Mouse (Mus musculus): ENCODE measurements at regions not wholly inside any gene's neighbourhood (a gene's known extent, or its start where the extent isn't known, plus 50 kb on each side); places are given as distances from the start of the nearest gene placed in this dataset.
A peak's percentile ranks its signal among the peaks of the same experiment; 100 is the strongest.

DNA sequence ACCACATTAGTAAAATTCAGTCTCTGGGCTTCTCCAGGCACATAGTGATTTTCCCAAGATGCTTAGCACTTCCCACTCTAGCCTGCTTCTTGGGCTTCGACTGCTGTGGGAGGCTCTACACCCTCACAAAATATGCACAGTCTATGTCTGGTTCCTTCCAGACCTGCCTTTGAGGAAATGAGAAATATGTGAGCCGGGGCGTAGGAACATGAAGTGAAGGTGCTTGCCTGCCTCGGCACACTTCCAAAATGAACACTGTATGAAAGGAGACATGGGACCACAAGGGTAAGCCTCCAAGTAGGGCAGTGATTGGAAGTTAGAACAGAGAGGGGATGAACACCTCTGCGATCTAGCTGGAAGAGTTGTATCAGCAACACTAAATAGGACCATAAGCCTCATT lies 54.5 kb downstream of the Gm10260 start:
- no peak for DNase-seq

DNA sequence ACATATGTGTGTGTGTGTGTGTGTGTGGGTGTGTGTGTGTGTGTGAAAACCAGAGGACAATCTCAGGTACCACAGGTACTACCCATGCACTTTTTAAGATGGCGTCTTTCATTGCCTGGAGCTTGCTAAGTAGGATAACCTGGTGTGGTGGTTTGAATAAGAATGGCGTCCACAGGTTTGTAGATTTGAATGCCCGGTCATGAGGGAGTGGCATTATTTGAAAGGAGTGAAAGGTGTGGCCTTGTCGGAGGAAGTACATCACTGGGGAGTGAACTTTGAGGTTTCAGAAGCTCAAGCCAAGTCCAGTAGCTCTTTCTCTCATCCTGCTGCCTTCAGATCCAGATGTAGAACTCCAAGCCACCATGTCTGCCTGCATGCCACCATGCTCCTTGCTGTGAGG lies 55.9 kb downstream of the Gm10260 start:
- DNase-seq = no peak

DNA sequence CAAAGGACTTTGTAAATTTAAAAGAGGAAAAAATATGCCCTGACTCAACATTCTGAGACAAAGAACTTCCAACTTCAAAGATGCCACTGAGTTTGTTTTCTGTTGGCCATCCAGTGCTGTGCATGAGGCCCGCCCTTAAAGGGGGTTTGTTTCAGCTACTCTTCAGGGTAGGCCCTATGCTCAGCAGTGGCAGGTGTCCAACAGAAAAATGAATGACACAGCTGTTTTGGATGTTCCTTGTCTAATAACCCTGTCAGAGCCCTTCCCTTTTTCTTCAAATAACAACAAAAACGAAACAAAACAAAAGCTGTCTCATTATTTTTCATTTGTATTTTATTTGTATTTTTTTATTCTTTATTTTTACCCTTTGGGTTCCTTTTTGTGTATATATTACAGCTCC lies 61.5 kb downstream of the Gm10260 start:
- DNase-seq = no peak

DNA sequence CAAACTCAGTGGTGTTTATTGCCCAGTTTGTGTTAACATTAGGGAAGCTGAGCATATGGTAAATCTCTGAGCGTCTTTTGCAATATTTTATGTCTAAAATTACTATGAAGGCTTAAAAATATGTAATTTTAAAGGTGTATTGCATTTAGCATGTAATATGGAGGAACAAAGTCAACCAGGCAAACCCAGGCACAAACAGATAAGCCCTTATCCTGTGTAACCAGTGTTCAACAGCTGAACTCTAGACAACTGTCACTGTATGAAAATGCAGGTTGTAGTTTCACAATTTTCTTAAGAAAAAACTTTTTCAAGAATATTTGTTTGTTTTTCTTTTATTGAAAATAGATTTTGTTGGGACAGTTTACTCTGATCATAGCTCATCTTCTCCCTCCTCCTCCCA lies 62.1 kb downstream of the Gm10260 start:
- no peak for DNase-seq

DNA sequence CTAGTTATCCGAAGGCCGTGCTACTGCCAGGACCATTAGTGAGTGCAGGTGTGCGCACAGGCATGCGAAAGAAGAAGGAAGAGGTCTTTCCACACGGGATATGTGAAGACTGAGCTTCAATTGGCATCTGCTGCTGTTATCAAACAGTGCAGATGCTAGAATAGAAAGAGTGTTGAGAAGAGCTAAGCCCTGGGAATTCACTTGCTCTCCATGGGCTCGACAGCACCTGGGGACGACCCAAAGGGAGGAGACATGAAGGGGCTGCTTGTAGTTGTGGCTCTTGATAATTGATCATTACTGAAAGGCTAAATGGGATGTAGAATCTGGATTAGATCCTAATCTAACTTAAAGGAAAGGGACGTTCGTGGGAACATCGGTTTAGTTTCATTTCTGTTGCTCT lies 63.2 kb downstream of the Gm10260 start:
- no peak for DNase-seq

DNA sequence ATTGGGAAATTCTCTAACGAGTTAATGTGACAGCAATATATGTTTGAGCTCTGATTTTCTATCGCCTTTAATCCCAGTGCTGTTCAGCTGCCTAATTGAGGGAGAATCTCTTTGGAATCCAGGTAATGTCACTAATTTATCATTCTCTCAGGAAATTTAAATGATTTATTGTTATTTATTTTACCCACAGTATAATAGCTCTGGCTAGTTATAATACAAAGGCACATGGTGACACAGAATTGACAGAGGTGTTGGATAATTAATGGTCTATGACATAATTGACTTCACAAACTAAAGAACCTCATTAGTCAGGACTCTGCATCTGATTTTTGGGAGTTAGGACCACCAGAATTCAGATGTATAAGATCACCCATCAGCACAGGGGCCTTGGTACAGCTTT lies 65.4 kb downstream of the Gm10260 start:
- no peak for DNase-seq

DNA sequence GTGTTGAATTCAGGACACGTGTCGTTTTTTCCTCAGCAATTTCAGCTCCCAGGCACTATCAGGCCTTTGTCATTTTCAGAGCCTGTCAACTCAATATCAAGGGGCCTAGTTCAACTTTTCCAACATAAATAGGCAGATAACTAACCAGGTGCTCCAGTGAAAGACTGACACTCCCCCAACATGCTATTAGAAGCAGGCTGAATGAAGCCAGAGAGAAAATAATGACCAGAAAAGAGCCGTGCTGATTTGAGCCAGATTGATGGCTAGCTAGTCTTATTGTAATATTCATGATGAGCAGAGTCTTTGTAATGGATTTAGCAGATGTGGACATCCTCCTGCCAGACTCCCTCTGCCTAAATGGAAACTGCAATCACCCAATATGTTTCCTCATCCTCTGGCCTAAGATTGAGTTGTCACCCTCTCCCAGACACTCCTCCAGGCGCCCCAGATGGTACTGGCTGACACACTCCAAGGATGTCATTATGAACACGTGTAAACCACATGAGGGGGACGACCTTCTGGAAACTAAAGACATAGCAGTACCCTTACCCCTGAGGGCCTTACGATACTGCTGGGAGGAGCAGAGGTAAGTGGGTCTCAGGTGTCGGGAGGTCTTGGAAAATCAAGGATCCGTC lies 66.0 kb downstream of the Gm10260 start:
- no peak for DNase-seq

DNA sequence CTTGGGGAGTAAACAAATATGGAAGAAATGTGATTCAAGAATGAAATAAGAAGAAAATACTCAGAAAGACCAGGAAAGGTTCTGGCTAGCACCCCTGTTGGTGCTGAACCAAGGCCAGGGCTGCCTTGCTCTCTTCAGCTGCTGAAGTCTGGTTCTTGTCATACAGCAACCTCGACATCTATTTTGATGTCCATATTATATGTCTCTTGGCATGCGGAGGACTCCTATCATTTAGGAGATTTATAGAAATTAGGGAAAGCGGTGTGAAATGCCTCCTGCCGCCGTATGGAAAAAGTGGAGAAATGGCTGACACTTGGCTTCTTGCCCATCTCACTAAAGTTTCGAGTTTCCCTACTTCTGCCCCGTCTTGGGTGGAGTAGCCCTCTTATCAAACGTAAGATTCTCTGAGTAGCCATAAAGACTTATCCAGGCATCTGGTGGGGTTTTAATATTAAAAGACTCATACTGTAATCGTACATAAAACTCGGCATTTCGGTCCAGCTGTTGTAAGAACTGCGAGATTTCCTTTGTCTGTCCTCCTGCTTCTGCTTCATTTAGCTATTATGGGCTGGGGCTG lies 72.0 kb downstream of the Gm10260 start:
- no peak for DNase-seq

DNA sequence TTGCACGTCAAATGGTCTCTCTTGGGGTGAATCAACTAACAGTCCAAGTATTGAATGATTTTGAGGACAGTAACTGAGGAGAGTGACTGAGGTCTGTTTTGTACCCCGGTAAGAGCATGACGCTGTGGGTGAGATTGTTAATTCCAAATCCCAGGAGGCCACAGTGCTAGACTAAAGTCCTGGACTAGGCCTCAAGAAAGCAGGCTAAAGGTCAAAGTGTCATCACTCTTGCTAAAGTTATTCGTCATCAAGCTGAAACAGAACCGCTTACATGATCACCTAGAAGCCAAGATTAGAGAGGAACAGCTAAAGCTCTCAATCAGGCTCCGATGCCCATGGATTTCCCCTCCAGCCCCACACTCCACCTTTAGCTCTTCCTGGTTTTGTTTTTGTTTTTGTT lies 76.6 kb downstream of the Gm10260 start:
- DNase-seq = no peak

DNA sequence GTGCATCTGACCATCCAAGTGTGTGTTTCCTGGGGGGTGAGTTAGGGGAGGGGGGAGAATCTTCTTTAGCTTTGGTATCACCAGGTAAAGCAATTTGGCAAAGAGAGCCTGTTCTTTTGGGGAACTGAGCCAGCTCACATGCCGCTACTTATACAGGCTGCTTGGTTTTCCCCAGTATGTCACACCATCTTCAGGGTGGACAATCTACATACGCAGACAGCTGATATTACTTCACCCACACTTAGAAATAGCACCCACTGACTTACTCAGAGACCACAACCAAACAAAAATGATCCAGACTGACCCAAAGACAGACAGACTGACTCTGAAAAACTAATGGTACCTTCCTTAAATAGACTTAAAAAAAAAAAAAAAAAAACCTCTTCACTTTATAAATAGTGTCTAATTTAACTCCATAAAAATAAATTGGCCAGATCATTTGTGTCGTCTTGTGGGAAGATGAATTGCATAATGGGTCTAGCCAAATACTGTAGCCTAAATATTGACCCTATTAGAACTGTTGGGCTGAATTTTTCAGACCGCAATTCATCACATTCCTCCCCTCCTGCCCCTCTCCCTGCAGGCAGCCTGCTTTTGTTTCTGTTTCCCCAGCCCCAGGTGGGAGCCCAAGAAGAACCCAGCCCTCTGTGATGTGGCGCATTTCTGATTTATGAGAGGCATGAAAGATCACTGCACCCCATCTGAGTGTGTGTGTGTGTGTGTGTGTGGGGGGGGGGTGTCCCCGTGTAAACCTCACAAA lies 79.0 kb downstream of the Gm10260 start:
- DNase-seq = no peak

DNA sequence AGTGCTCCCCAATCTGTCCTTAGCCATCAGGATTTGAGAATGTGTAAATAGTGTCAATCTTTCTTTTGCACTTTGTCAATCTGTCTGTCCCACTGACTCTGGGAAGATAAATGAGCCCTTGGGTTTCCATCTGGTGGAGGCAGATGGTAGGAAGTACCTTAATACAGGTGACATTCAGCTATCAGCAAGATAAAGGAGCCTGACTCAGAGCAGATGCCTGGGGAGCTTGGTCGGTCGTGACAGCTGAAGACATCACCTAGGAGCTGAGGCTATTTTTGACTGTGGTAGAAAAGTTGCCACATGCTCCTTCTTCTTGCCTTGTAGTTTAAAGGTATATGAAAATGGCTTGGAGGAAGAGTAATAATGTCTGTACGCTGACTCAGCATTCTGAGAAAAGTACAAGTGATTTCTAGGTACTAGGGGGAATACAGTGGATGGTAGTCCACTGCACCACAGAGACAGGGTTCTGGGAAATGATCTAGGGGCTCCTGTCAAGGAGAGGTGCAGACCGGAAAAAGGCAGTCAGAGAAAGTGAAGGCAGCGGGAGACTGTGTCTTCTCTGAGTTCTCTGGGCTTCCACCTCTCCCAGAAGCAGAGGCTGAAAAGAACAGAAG lies 80.0 kb downstream of the Gm10260 start:
- no peak for DNase-seq

DNA sequence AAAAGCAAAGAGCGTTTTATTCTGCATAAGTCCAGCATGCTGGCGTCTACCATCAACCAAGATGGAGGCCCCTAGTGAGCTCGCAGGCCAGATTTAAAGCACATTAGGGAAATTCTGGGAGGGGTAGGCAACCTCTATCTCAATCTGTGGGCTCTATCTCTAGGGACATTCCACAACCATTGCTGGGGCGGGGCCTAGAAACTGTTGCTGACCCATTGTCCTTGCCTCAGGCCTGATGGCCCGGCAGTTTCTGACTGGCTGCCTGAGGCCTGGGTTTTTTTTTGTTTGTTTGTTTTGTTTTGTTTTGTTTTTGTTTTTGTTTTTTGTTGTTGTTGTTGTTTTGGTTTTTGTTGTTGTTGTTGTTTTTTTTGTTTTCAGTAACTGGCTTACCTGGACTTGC lies 81.4 kb downstream of the Gm10260 start:
- DNase-seq = no peak

DNA sequence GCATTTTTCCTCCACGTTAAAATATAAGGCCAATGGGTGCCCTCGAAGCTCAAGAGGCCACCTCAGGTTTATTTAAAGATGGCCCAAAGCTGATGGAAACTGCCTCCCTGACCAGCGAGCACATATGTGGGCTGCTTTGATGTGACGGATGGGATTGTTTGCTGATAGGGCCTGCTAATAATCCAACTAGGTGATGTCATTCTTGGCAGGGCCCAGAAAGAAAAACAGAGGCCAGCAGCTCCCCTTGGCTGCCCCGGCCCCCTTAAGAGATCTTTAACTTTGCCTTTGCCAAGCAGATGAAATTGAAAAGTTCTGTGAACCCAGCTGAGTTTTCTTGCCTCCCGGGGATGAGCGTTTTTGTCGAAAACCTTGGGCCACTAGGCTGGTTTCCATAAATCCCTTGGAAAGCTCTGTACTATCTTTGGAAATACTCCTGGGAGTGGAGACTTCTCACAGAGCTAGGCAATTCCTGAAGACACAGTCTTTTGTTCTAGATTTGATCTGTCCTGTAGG lies 83.8 kb downstream of the Gm10260 start:
- no peak for DNase-seq

DNA sequence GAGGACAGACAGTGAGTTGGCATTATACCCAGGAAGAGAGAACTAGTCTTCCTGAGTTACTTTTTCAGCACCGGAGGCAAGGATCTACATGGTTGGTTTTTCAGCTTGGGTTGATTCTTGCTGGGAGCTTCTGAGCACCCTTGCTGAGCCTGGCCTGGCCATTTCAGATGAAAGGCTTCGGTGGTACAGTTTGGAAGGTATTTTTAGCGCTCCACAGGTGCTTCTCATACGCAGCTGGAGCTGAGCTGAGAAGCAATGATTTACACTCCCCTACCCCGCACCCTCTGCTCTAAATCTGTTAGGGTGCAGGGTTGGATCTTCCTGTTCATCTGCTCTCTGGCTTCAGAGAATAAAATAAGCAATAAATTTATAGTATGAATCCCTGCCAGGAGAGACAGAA lies 87.3 kb downstream of the Gm10260 start:
- no peak for DNase-seq

DNA sequence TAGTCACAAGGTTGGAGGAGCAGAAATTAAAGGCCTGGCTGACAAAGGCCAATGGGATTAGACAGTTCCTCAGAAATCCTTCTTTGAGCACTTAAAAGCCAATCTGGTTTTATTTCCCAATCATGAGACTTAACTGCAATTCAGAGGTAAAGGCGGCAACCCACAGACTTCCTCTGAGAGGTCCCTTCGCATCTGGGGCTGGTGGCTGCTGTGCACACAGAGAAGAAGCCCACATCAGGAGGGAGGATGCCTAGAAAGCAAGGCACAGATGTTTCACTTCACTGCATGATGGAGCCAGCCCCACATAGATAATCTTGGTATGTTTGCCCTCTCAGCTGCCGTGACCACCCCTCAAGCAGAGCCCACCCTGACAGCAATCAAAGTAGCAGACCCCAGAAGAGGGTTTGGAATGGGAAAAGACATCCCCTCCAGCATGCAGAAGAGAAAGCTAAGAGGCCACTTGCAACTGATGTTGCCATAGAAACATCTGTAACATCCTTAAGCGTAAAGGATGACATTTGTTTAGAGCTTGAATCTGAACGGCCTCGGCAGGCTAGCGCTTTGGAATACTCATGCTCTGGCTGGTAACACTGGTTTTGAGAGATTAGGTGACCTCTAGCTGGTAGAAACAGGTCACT lies 88.3 kb downstream of the Gm10260 start:
- no peak for DNase-seq

DNA sequence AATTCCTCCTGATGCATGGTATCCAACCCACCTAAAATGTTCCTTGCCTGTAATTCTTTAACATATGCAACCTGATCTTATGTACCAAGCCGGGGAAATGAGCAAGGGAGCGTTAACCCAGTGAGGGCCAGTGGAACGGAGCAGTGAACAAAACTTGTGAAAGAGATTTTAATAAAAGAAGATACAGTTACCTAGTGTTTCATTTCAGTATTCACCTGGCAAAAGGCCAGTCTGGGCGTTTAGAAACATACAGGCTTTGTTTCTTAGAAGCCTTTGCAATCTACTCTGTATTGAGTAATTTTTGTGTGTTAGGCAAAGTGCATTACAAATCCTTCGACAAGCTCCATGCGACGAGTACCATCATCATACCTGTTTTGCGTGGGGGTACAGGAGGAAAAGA lies 91.1 kb downstream of the Gm10260 start:
- DNase-seq = no peak

DNA sequence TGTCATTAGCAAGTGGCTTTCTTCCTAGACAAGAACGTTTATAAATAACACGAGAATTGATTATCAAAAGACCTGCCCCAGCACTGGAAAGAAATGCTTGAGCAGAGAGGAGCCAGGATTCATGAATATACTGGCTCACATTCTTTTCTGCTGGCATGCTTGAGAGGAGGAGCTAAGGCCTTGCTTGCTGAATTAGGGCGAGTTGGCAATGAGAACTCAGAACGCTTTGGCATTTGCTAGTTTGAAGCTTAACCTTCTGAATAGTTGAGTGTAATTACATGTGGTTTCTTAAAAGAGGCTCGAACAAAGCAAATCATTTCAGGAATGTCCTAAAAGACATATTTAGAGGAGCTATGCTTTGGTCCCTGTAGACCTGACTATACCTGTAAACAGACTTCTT lies 91.5 kb downstream of the Gm10260 start:
- peak; percentile 20 for DNase-seq

DNA sequence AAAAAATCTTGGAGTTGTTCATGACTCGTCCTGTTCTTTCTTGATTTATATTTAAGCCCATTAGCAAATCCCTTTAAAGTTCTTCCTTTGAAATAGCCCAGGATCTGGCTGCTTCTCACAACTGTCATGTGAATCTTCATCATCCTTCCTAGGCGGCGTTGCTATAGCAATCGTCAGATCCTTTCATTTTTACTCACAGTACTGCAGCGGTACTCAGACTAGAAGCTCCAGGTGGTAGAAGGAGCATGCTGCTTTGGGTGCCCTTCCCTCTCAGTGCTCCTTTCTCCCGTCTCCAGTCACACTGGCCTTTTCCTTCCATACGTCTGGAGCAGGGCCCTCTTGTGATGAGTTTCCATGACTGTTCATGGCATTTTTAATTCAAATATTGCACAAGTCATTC lies 93.1 kb downstream of the Gm10260 start:
- DNase-seq = no peak

DNA sequence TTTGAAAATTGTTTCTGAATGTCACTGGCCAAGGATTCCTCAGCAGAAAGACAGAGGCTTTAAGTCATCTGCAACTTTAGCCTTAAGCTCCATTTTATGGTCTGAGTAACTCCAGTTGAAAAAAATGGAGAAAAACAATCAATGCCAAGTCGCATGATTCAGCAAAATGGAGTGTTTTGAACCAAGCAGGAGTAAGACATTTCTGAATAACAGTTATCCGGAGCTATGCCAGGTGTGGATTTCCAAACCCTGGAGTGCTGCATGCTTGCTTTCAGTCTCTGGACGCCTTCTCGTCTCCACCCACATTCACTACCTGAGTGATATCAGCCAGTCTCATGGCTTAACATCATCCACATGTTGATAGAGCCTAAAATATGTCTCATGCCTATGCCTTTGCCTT lies 93.7 kb downstream of the Gm10260 start:
- no peak for DNase-seq

DNA sequence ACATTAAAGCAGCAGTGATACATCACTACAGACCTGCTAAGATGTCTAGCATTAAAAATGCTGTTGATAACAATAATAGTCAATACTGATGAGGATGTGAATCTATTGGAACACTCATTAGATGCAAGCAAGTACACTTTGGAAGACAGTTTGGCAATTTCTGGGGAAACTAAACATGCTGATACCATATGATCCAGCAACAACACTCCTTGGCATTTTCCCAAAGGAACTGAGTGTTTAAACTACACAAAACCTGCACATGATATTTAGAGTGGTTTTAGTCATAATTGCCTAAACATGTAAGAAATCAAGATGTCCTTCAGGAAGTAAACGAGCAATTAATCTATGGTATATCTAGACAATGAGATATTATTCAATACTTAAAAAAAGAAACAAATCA lies 95.2 kb downstream of the Gm10260 start:
- no peak for DNase-seq

DNA sequence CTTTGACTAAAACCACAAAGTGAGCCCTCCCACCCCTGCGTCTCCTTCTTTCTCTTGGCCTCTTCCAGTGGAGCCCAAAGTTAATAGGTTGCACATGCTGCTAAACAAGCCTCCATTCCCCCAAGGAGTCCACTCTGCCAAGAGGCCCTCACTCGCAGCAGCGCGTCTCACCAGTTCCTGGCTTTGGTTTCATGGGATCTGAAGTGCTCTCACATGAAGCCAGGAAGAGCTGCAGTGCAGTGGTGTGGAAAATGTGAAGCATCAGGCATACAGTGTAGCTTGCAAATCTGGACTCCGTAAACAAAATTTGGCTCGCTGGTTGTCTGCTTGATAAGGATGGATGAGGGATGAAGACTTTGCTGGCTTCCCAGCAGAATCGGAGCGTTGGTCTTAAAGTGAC lies 97.7 kb downstream of the Gm10260 start:
- no peak for DNase-seq

DNA sequence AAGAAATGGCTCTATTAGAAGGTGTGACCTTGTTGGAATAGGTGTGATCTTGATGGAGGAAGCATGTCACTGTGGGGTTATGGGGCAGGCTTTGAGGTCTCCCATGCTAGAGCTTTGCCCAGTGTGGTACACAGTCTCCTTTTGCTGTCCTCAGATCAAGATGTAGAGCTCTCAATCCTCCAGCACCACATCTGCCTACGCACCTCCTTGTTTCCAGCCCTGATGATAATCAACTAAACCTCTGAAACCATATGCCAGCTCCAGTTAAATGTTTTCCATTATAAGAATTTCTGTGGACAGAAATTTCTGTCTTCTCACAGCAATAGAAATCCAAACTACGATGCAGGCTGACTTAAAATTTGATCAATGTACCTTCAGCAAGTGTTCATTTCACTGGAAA lies 103.8 kb downstream of the Gm10260 start:
- DNase-seq = no peak

DNA sequence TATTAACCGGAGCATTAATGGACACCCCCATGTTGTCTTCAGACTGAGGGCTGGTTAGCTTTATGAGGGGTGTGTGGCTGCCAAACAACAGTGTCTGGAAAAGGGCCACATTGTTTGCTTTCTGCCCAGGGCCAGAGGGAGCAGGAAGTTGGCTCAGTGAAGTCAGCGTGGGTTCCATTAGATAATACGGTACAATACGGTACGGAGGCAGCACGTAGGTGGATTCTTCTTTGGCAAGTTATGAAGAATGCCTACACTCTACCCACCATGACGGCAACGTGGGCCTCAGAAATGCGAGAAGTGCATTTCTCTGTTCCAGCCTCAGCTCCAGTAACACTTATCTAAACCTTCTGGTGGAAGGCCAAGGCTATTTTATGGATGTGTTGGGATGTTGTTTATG lies 108.2 kb downstream of the Gm10260 start:
- no peak for DNase-seq
